Mouse (Mus musculus) liver, embryonic 13.5 days (tissue): Measurements from ENCODE around the gene Tfeb. TPM values are rescaled to one million over a fixed set of nuclear protein-coding genes. Genes with fewer than 3 reads are reported as not detected.

ENCODE experiments used
- ATAC-seq: fragments of 200-750 bp; cut with Nextera tagmentation; 2 replicates; pipeline ENCODE4 v1.8.0; 2017; ENCODE audit warnings: low read depth, mild to moderate bottlenecking, moderate number of reproducible peaks, moderate library complexity
- DNase-seq: peaks from one replicate; pipeline ENCODE4 v3.0.0; 2022
- H3K27ac ChIP-seq: fragments of 300-500 bp; sonication (generic); 2 replicates; pipeline ENCODE4 v1.5.1; 2015; ENCODE audit warnings: moderate library complexity, mild to moderate bottlenecking, inconsistent platforms
- H3K27me3 ChIP-seq: fragments of 300-500 bp; sonication (generic); 2 replicates; pipeline ENCODE4 v1.6.1; 2015; ENCODE audit warnings: mild to moderate bottlenecking, inconsistent platforms
- H3K36me3 ChIP-seq: fragments of 300-500 bp; sonication (generic); 2 replicates; pipeline ENCODE4 v1.6.1; 2015; ENCODE audit warnings: mild to moderate bottlenecking, inconsistent platforms
- H3K4me1 ChIP-seq: fragments of 300-500 bp; sonication (generic); replicated peaks from 2 replicates; pipeline ENCODE4 v1.6.1; 2015; ENCODE audit warnings: inconsistent platforms
- H3K4me2 ChIP-seq: fragments of 300-500 bp; sonication (generic); 2 replicates; pipeline ENCODE4 v1.6.1; 2015; ENCODE audit warnings: inconsistent platforms, mild to moderate bottlenecking, moderate library complexity
- H3K4me3 ChIP-seq: fragments of 300-500 bp; sonication (generic); replicated peaks from 2 replicates; pipeline ENCODE4 v1.5.1; 2015; ENCODE audit warnings: mild to moderate bottlenecking, inconsistent platforms
- H3K9ac ChIP-seq: fragments of 300-500 bp; sonication (generic); 2 replicates; pipeline ENCODE4 v1.6.1; 2015; ENCODE audit warnings: mild to moderate bottlenecking, inconsistent platforms
- H3K9me3 ChIP-seq: fragments of 300-500 bp; sonication (generic); replicated peaks from 2 replicates; pipeline ENCODE4 v1.6.1; 2016; ENCODE audit warnings: inconsistent platforms
- WGBS: fragments of 180-500 bp; shearing (Covaris S2); methylation state at CpG from one replicate; pipeline ENCODE4 v1.1.7; 2015; ENCODE audit not compliant: insufficient replicate concordance; 5-methylcytosine and 5-hydroxymethylcytosine counted together
- polyA plus RNA-seq: library from polyadenylated mRNA; unstranded; fragments of >200 nt; fragmentation: Nextera tagmentation; extraction: Ambion mirVana; gene quantifications from 2 replicates; pipeline ENCODE4 v1.2.1, GENCODE M21; 2015

Tfeb gene
- polyA plus RNA-seq, 1 experiment from 2014 or later = 4.4 TPM

DNA sequence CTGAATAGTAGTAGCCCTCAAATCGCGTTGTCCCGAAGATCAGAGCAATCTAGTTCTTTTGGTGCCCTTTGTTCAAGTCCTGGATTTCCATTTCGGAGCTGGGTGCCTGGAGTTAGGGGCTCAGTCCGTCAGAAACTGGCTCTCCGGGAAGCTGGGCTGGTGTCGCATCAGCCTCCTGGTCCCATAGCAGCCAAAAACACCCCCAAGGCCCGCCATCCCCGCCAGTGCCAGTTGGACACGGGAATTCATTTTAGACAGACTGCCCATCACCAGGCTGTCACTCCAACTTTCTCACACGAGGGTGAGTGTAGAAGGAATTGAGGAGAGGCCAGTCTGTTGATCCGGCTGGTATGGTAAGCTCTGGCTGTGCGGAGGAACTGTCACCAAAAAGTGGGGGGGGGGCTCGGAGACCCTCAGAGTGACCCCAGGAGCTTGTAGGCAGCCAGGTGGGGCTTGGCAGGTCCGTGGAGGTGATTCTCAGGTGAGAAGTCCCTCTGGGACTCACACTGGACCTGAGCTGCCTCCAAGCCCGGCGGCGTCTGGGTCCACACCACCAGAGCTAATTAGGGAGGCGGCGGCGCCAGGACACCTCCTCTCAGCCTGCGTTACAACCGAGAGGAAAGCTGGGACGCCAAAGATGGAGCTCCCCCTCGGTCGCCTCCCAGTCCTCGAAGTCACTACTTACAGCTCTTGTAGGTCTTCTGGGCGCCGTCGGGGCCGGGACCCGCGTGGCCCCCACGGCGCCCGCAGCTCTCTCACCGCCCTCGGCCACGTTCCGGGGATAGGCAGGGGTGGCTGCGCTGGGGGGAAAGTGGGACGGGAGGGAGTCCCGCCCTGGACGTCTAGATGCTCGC is 97.0 kb downstream of the Tfeb start:
- peak overlapping the region; percentile 13; the same call in 1 of the 2 replicates for H3K9ac ChIP-seq
- peaks cover 14% of the 10 kb centered on the region for H3K4me1 ChIP-seq
- peak overlapping the region; percentile 69 for H3K4me2 ChIP-seq
- ATAC-seq = no peak
- no peak overlapping the region for H3K27ac ChIP-seq
- DNase-seq = no peak
- 2% methylated on average over 45 of the region's 45 CpGs for WGBS
- H3K9me3 ChIP-seq = no peaks in the 10 kb centered on the region
- H3K36me3 ChIP-seq = no peaks in the 10 kb centered on the region
- H3K4me3 ChIP-seq = peak overlapping the region; percentile 57
- peaks cover 61% of the 10 kb centered on the region for H3K27me3 ChIP-seq

DNA sequence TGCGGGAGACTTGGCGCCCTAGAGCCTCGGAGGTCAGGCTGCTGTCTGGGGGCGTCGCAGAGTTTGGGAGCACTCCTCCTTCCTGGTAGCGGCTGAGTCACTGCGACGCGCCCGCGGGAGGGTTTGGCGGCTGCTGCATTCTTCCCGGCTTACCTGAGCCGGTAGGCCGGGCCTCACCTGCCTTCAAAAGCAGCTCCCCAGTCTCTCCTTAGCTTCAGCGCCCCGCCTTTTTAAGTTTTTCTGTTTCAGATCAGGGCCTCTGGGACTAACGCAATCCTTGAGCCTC is 97.6 kb downstream of the Tfeb start, which contains the start of gene Mdfi:
Gene Mdfi, minus strand, starts transcription at position 210 of the 286 bp plus-strand sequence.
- Histone ChIP-seq H3K9ac (peak within 1 kb of the TSS; percentile 13; the same call in 1 of the 2 replicates), H3K27me3 (peaks cover 61% of the 10 kb centered on the region), H3K4me3 (peak within 1 kb of the TSS; percentile 57), H3K27ac (no peak within 1 kb of the TSS), H3K9me3 (no peaks in the 10 kb centered on the region), H3K4me1 (peaks cover 14% of the 10 kb centered on the region), H3K36me3 (no peaks in the 10 kb centered on the region), H3K4me2 (peak within 1 kb of the TSS; percentile 69)
- DNase-seq = no peak
- 4% methylated on average over 18 of the region's 18 CpGs for WGBS
- no peak for ATAC-seq

DNA sequence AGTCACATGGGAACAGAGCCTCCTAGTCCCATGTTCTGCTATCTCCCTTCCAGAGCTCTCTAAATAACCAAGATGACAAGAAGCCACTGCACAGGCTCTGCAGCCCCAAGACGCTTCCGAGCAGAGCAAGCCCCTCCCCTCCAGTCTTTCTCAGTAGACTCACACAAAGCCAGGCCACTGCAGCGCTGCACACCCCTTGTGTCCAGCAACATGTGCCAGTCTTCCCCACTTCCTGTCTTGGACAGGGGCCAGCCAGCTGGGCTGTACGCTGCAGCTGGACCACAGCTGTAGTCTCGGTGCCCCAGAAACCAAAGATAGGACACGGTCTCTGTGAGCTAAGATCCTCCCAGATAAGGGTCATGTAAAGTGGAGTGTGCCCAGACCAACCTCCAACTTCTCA is 101.0 kb downstream of the Tfeb start:
- Histone ChIP-seq H3K36me3 (no peaks in the 10 kb centered on the region), H3K27ac (no peak overlapping the region), H3K4me3 (no peak overlapping the region), H3K4me1 (peaks cover 15% of the 10 kb centered on the region), H3K4me2 (no peak overlapping the region), H3K27me3 (peaks cover 43% of the 10 kb centered on the region), H3K9me3 (no peaks in the 10 kb centered on the region), H3K9ac (no peak overlapping the region)
- ATAC-seq (no peak), DNase-seq (no peak)
- 24% methylated on average over 6 of the region's 6 CpGs for WGBS

DNA sequence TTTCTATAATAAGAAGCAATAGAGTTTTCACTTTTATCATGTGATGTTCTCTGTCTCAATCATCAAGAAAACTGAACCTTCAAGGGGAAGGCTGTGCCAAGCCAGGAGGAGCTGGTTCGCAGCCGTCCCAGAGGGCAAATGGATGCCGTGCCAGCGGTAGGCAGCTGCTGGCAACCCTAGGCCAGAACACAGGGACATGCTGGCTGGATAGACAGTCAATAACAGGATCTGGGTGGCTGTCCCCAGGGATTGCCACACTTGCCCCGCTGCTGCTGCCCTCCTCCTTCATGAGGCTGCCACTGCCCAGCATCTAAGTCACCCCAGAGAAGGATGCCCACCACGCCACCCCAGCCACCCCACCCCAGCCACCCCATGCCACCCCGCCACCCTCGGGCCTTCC is 104.7 kb downstream of the Tfeb start:
- 68% methylated on average over 8 of the region's 8 CpGs for whole genome bisulfite sequencing
- Histone ChIP-seq H3K9me3 (peaks cover 3% of the 10 kb centered on the region; the same call in 1 of the 2 replicates), H3K4me1 (peaks cover 6% of the 10 kb centered on the region; the same call in 1 of the 2 replicates), H3K9ac (no peak overlapping the region), H3K4me3 (no peak overlapping the region), H3K4me2 (no peak overlapping the region), H3K36me3 (no peaks in the 10 kb centered on the region), H3K27ac (no peak overlapping the region), H3K27me3 (peaks cover 7% of the 10 kb centered on the region; the same call in 1 of the 2 replicates)
- ATAC-seq (no peak), DNase-seq (no peak)

Other genes starting within 250 kb of the Tfeb start
- 14.4 and 14.5 TPM in 2 replicates for gene Taf8, start 234.7 kb upstream of the Tfeb start, polyA plus RNA-seq
- gene Ccnd3, start 232.0 kb upstream of the Tfeb start, polyA plus RNA-seq = 387 and 400 TPM in 2 replicates
- 28.0 and 28.4 TPM in 2 replicates for gene Bysl, start 125.5 kb upstream of the Tfeb start, polyA plus RNA-seq
- gene Med20, start 125.4 kb upstream of the Tfeb start, polyA plus RNA-seq = 26.0 and 26.1 TPM in 2 replicates
- 1.8 TPM in 2 replicates for gene Gm20517, start 125.4 kb upstream of the Tfeb start, polyA plus RNA-seq
- gene Usp49, start 106.3 kb upstream of the Tfeb start, polyA plus RNA-seq = 3.3 and 4.1 TPM in 2 replicates
- gene Tomm6, start 48.6 kb upstream of the Tfeb start, polyA plus RNA-seq = 288 and 289 TPM in 2 replicates
- 0.96 and 1.4 TPM in 2 replicates for gene Frs3, start 48.0 kb upstream of the Tfeb start, polyA plus RNA-seq
- gene Gm21981, start 42.6 kb upstream of the Tfeb start, polyA plus RNA-seq = 0.06 and 0.07 TPM in 2 replicates
- not detected in 2 replicates for gene Prickle4, start 42.3 kb upstream of the Tfeb start, polyA plus RNA-seq
- 0.08 TPM in 1 of 2 replicates, not detected in the other for gene Pgc, start 10.2 kb upstream of the Tfeb start, polyA plus RNA-seq
- gene Mdfi, start 97.7 kb downstream of the Tfeb start, polyA plus RNA-seq = 0.93 and 1.1 TPM in 2 replicates
- 3.8 and 3.9 TPM in 2 replicates for gene Foxp4, start 187.6 kb downstream of the Tfeb start, polyA plus RNA-seq